ENCODE assay signal across 25 mouse cellular contexts in genomic region chr7:78693148-78693547, GRCm38 (mm10). TPM values are rescaled to one million over a fixed set of nuclear protein-coding genes. Genes with fewer than 3 reads are reported as not detected.
A peak's percentile ranks its signal among the peaks of the same experiment; 100 is the strongest.
DNase-seq lines count a peak whose midpoint lies in the region; ATAC-seq and TF ChIP-seq lines count a peak whose summit lies in the region.
"Had no signal": no experiment of that assay in that cellular context is flagged by ENCODE, and none has a peak within 500 bp of the region (broad histone marks: within the 10 kb centered on the region; RNA-seq: fewer than 3 reads in every experiment).

No protein-coding gene starts in this region.

- intact Hi-C loops in gastrocnemius, postnatal 36 days (cut with DNase I) = no loop called here

- TF ChIP-seq EP300 in MEL (IDR thresholded peaks at IDR 0.05; ENCODE audit: low read depth in 1 of 2, low read length in 2 of 2) = peak; percentile 85 to 91

- no peaks in the 10 kb centered on the region for H3K79me2 ChIP-seq in MEL (ENCODE audit: control insufficient read depth, insufficient read depth, low read length, poor library complexity)

- H3K4me1 ChIP-seq in MEL (ENCODE audit: control insufficient read depth in 1 of 2, insufficient read depth in 2 of 2, low read length in 2 of 2) = peaks cover 14 to 21% of the 10 kb centered on the region in 2 experiments
- H3K4me1 ChIP-seq in embryonic fibroblast, embryonic 13.5 days (ENCODE audit: control insufficient read depth, insufficient read depth, low read length) = peaks cover 4% of the 10 kb centered on the region; the same call in 1 of the 2 replicates
- H3K4me1 ChIP-seq in neural tube, embryonic 15.5 days = no peaks in the 10 kb centered on the region
- no peaks in the 10 kb centered on the region for H3K4me1 ChIP-seq in kidney, embryonic 15.5 days
- H3K4me1 ChIP-seq: embryonic facial prominence, embryonic 10.5 days; embryonic facial prominence, embryonic 12.5 days; forebrain, embryonic 10.5 days; forebrain, embryonic 12.5 days had no signal

- no peak overlapping the region for H3K4me3 ChIP-seq in MEL (ENCODE audit: control insufficient read depth in 1 of 2, insufficient read depth in 1 of 2, low read depth in 2 of 2, low read length in 2 of 2)
- no peak overlapping the region for H3K4me3 ChIP-seq in embryonic fibroblast, embryonic 13.5 days (ENCODE audit: insufficient read depth, low read length)
- H3K4me3 ChIP-seq in neural tube, embryonic 15.5 days (replicated peaks) = no peak overlapping the region
- H3K4me3 ChIP-seq in kidney, embryonic 15.5 days (replicated peaks) = no peak overlapping the region
- H3K4me3 ChIP-seq: embryonic facial prominence, embryonic 10.5 days; embryonic facial prominence, embryonic 12.5 days; erythroblast, embryonic 14.5 days; forebrain, embryonic 10.5 days; forebrain, embryonic 12.5 days had no signal

- peak overlapping the region; percentile 69 for H3K27ac ChIP-seq in MEL (ENCODE audit: control insufficient read depth, low read depth, low read length)
- peak overlapping the region; percentile 40; the same call in 1 of the 2 replicates for H3K27ac ChIP-seq in embryonic fibroblast, embryonic 13.5 days (ENCODE audit: insufficient read depth, low read length)
- H3K27ac ChIP-seq in neural tube, embryonic 15.5 days (replicated peaks) = no peak overlapping the region
- no peak overlapping the region for H3K27ac ChIP-seq in kidney, embryonic 15.5 days
- H3K27ac ChIP-seq: embryonic facial prominence, embryonic 10.5 days; embryonic facial prominence, embryonic 12.5 days; forebrain, embryonic 10.5 days; forebrain, embryonic 12.5 days had no signal

- H3K27me3 ChIP-seq in MEL (ENCODE audit: control insufficient read depth in 1 of 2, insufficient read depth in 2 of 2, low read length in 2 of 2) = no peaks in the 10 kb centered on the region
- H3K27me3 ChIP-seq in neural tube, embryonic 15.5 days (replicated peaks) = no peaks in the 10 kb centered on the region
- no peaks in the 10 kb centered on the region for H3K27me3 ChIP-seq in kidney, embryonic 15.5 days
- H3K27me3 ChIP-seq: embryonic facial prominence, embryonic 12.5 days; forebrain, embryonic 12.5 days had no signal

- H3K9me3 ChIP-seq in MEL (replicated peaks; ENCODE audit: insufficient read depth, low read length) = no peaks in the 10 kb centered on the region
- H3K9me3 ChIP-seq in neural tube, embryonic 15.5 days (replicated peaks) = no peaks in the 10 kb centered on the region
- no peaks in the 10 kb centered on the region for H3K9me3 ChIP-seq in kidney, embryonic 15.5 days (replicated peaks)
- H3K9me3 ChIP-seq: embryonic facial prominence, embryonic 10.5 days; embryonic facial prominence, embryonic 12.5 days; forebrain, embryonic 10.5 days; forebrain, embryonic 12.5 days; G1E had no signal

- no peak for ATAC-seq in neural tube, embryonic 15.5 days (ENCODE audit: low FRiP score)
- no peak for ATAC-seq in kidney, embryonic 15.5 days (replicated peaks; ENCODE audit: low FRiP score)
- ATAC-seq: CD4-positive, CD25-positive, alpha-beta regulatory T cell, adult 4 months; forebrain, embryonic 14.5 days; forebrain, embryonic 16.5 days had no signal

- peak; percentile 44 for DNase-seq in thymus, postnatal 0 days (ENCODE audit: low spot score)
- no peak for DNase-seq in thymus, postnatal 14 days
- DNase-seq in MEL (ENCODE audit: low read depth, low spot score) = peak; percentile 60
- DNase-seq in gastrocnemius, postnatal 36 days = no peak
- DNase-seq: adrenal gland, adult 2 months; adrenal gland, postnatal 10 days; adrenal gland, postnatal 25 days; cerebellum, adult 11 months; cerebellum, adult 18-20 months; cerebellum, adult 8-10 months; cerebellum, adult 9-11 months; cerebellum, postnatal 14 days; cerebellum, postnatal 36 days had no signal

- no peak for TF ChIP-seq CTCF in MEL (IDR thresholded peaks at IDR 0.05 in 2 of 3, conservative IDR thresholded peaks at IDR 0.05 in 1 of 3; ENCODE audit: control insufficient read depth in 1 of 3, insufficient read depth in 1 of 3, low read depth in 2 of 3, low read length in 3 of 3, poor library complexity in 1 of 3, severe bottlenecking in 1 of 3)
- TF ChIP-seq CTCF in embryonic fibroblast, embryonic 13.5 days (IDR thresholded peaks at IDR 0.05; ENCODE audit: borderline replicate concordance, insufficient read depth, low read length) = no peak

- no peak overlapping the region for H3K9ac ChIP-seq in MEL (ENCODE audit: control insufficient read depth, low read depth, low read length, poor library complexity, severe bottlenecking)
- H3K9ac ChIP-seq in neural tube, embryonic 15.5 days (replicated peaks) = no peak overlapping the region
- H3K9ac ChIP-seq in kidney, embryonic 15.5 days = no peak overlapping the region
- H3K9ac ChIP-seq: embryonic facial prominence, embryonic 12.5 days; forebrain, embryonic 12.5 days had no signal

- peaks cover 0 to 22% of the 10 kb centered on the region in 2 experiments; a peak in 2 of 4 replicates for H3K36me3 ChIP-seq in MEL (ENCODE audit: control insufficient read depth in 1 of 2, insufficient read depth in 2 of 2, low read length in 2 of 2)
- no peaks in the 10 kb centered on the region for H3K36me3 ChIP-seq in neural tube, embryonic 15.5 days
- H3K36me3 ChIP-seq in kidney, embryonic 15.5 days = no peaks in the 10 kb centered on the region
- H3K36me3 ChIP-seq: embryonic facial prominence, embryonic 10.5 days; embryonic facial prominence, embryonic 12.5 days; forebrain, embryonic 10.5 days; forebrain, embryonic 12.5 days; G1E had no signal

- TF ChIP-seq POLR2A in MEL (IDR thresholded peaks at IDR 0.05; ENCODE audit: control insufficient read depth in 1 of 2, insufficient read depth in 1 of 2, low read depth in 1 of 2, low read length in 2 of 2, poor library complexity in 1 of 2) = no peak
- TF ChIP-seq POLR2A in embryonic fibroblast, embryonic 13.5 days (IDR thresholded peaks at IDR 0.05; ENCODE audit: low read depth, low read length) = no peak

- WGBS in neural tube, embryonic 15.5 days = 67% methylated on average over 1 of the region's 1 CpGs
- WGBS in kidney, embryonic 15.5 days = 56% methylated on average over 1 of the region's 1 CpGs

- TF ChIP-seq RAD21 in MEL (IDR thresholded peaks at IDR 0.05; ENCODE audit: low read depth, low read length) = no peak

- no peak overlapping the region for H3K4me2 ChIP-seq in neural tube, embryonic 15.5 days
- no peak overlapping the region for H3K4me2 ChIP-seq in kidney, embryonic 15.5 days
- H3K4me2 ChIP-seq: embryonic facial prominence, embryonic 12.5 days; forebrain, embryonic 12.5 days had no signal

TF ChIP-seq in MEL, 35 proteins besides CTCF, POLR2A, EP300 and RAD21:
- TF ChIP-seq TAL1 (IDR thresholded peaks at IDR 0.05; ENCODE audit: low read length) (peak; percentile 56), USF2 (IDR thresholded peaks at IDR 0.05; ENCODE audit: borderline replicate concordance in 1 of 2, insufficient read depth in 1 of 2, low read depth in 1 of 2, low read length in 2 of 2) (no peak), ETS1 (IDR thresholded peaks at IDR 0.05; ENCODE audit: low read depth, low read length) (peak; percentile 40; the same call in 1 of the 2 replicates), CHD2 (IDR thresholded peaks at IDR 0.05; ENCODE audit: low read length) (no peak), MAFK (IDR thresholded peaks at IDR 0.05; ENCODE audit: borderline replicate concordance, low read depth, low read length) (no peak), MYB (IDR thresholded peaks at IDR 0.05; ENCODE audit: low read depth, low read length) (peak; percentile 56; the same call in 1 of the 2 replicates), TCF12 (IDR thresholded peaks at IDR 0.05; ENCODE audit: low read depth, low read length) (peak; percentile 87), GATA1 (IDR thresholded peaks at IDR 0.05; ENCODE audit: low read depth, low read length) (peak; percentile 63), ZC3H11A (IDR thresholded peaks at IDR 0.05; ENCODE audit: low read depth, low read length) (no peak), UBTF (IDR thresholded peaks at IDR 0.05; ENCODE audit: borderline replicate concordance, insufficient read depth, low read depth, low read length) (no peak), NELFE (IDR thresholded peaks at IDR 0.05; ENCODE audit: low read depth, low read length) (no peak), TBP (IDR thresholded peaks at IDR 0.05; ENCODE audit: low read depth, low read length) (no peak), ZNF384 (IDR thresholded peaks at IDR 0.05; ENCODE audit: low read depth, low read length) (no peak), E2F4 (IDR thresholded peaks at IDR 0.05; ENCODE audit: borderline replicate concordance, low read depth, low read length) (no peak), ZKSCAN1 (IDR thresholded peaks at IDR 0.05; ENCODE audit: low read depth, low read length) (no peak), SMC3 (IDR thresholded peaks at IDR 0.05; ENCODE audit: low read depth, low read length) (no peak), USF1 (IDR thresholded peaks at IDR 0.05; ENCODE audit: low read depth, low read length) (no peak), MAZ (IDR thresholded peaks at IDR 0.05; ENCODE audit: low read depth, low read length) (no peak), SIN3A (IDR thresholded peaks at IDR 0.05; ENCODE audit: low read length) (peak; percentile 33; the same call in 1 of the 2 replicates)

RNA-seq across cellular contexts. Expression of gene Ntrk3, which starts 44.7 kb away (rescaled TPM):
- 56.4 and 75.0 TPM in 2 replicates for polyA plus RNA-seq in thymus, postnatal 0 days (2015; fragmentation: Nextera tagmentation; extraction: Ambion mirVana)
- total RNA-seq in MEL (2012; rRNA removed) = 0.04 TPM in 1 of 2 replicates, not detected in the other
- polyA plus RNA-seq in MEL (2012; ENCODE audit: insufficient read depth in 1 of 2, insufficient read length in 2 of 2, low read depth in 1 of 2, low replicate concordance in 2 of 2, missing spikeins in 1 of 2) = not detected
- polyA plus RNA-seq in embryonic fibroblast, embryonic 13.5 days (2011; ENCODE audit: insufficient read length, low read depth, missing spikeins) = 6.0 and 8.5 TPM in 2 replicates
- polyA plus RNA-seq in neural tube, embryonic 15.5 days (2015; fragmentation: Nextera tagmentation; extraction: Ambion mirVana) = 22.5 and 27.3 TPM in 2 replicates
- polyA plus RNA-seq in kidney, embryonic 15.5 days (2015; fragmentation: Nextera tagmentation; extraction: Ambion mirVana) = 3.2 and 4.4 TPM in 2 replicates
- 1 to 10 TPM; 1.3 to 1.8 TPM for total RNA-seq in gastrocnemius, postnatal 36 days (2021)
- polyA plus RNA-seq: erythroblast, embryonic 14.5 days; G1E had no signal

Comparison
In these comparisons a context has a peak if more than half of its experiments do, and no peak if none do; other contexts are left out.
1. DNase-seq: peak in thymus, postnatal 0 days (single experiment) and MEL (single experiment); none in thymus, postnatal 14 days (single experiment) and gastrocnemius, postnatal 36 days (0 of 2).
2. H3K27ac ChIP-seq: peak in MEL (single experiment) and embryonic fibroblast, embryonic 13.5 days (single experiment); none in neural tube, embryonic 15.5 days (single experiment) and kidney, embryonic 15.5 days (single experiment).